In the genomic region with DNA sequence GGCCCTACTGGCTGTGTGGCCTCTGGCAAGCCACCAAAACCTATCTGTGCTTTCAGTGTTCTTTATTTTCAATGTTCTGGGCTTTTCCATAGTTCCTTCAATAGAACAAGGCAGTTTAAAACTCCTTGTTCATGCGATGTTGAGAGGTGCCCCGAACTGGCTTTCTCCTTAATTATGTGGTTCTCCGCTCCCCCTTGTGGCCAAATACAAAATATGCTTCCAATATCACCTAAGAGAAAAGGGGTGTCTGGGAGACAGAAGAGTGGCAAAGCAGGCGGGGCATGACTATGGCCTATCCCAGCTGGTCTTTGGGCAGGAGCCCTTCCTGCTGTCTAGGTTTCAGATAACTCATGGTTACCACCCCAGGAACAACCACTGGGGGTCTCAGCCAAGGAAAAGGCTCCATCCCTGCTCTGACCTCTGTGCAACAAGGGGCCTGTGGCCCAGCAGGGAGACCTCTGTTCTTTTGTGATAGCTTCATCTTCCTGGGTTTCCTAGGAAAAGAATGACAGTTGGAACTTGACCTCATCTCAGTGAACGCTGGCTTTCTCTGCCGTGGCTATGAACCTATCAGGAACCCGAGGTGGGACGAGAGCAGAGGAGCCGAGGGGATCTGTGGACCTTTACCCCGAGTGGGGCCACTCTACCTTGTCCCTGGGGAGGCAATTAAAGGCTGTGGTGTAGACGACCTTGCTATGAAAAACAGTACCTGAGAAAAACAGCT, we compare ENCODE assay signal across 8 mouse cellular contexts. TPM values are rescaled to one million over a fixed set of nuclear protein-coding genes. Genes with fewer than 3 reads are reported as not detected.
DNase-seq lines count a peak whose midpoint lies in the region; ATAC-seq and TF ChIP-seq lines count a peak whose summit lies in the region.
"Had no signal": no experiment of that assay in that cellular context is flagged by ENCODE, and none has a peak within 500 bp of the region (broad histone marks: within the 10 kb centered on the region; RNA-seq: fewer than 3 reads in every experiment).

No protein-coding gene starts in this region.

- no peak overlapping the region for H3K4me2 ChIP-seq in kidney, postnatal 0 days (ENCODE audit: low read length)
- H3K4me2 ChIP-seq in kidney, embryonic 15.5 days: no peak overlapping the region
- no peak overlapping the region for H3K4me2 ChIP-seq in CH12.LX (ENCODE audit: insufficient read depth, low read depth, poor library complexity, severe bottlenecking)
- no peak overlapping the region for H3K4me2 ChIP-seq in intestine, embryonic 16.5 days (ENCODE audit: low read depth, low read length)

- no peak for TF ChIP-seq EP300 in CH12.LX (IDR thresholded peaks at IDR 0.05; ENCODE audit: low read length)

- H3K9ac ChIP-seq in kidney, postnatal 0 days (ENCODE audit: low read depth, low read length): no peak overlapping the region
- H3K9ac ChIP-seq in kidney, embryonic 15.5 days: no peak overlapping the region
- H3K9ac ChIP-seq in CH12.LX (ENCODE audit: insufficient read depth, low read depth): no peak overlapping the region
- H3K9ac ChIP-seq in intestine, embryonic 16.5 days (ENCODE audit: low read depth, low read length): no peak overlapping the region

- dilution Hi-C loops in CH12.LX (cut with MboI; ENCODE audit: extremely low pct_ligation_motif_present, extremely low pct_unique_long_range_greater_than_20kb, low sequenced_read_pairs): no loop called here

- no peaks in the 10 kb centered on the region for H3K9me3 ChIP-seq in kidney, postnatal 0 days (replicated peaks; ENCODE audit: low read length)
- no peaks in the 10 kb centered on the region for H3K9me3 ChIP-seq in kidney, embryonic 15.5 days (replicated peaks)
- H3K9me3 ChIP-seq in CH12.LX (replicated peaks; ENCODE audit: low read length): no peaks in the 10 kb centered on the region
- H3K9me3 ChIP-seq in intestine, embryonic 16.5 days (ENCODE audit: control insufficient read depth, low read length): no peaks in the 10 kb centered on the region

- no peaks in the 10 kb centered on the region for H3K27me3 ChIP-seq in kidney, postnatal 0 days (ENCODE audit: insufficient read depth, low read length)
- no peaks in the 10 kb centered on the region for H3K27me3 ChIP-seq in kidney, embryonic 15.5 days
- peaks cover 7% of the 10 kb centered on the region for H3K27me3 ChIP-seq in CH12.LX (replicated peaks)
- H3K27me3 ChIP-seq in intestine, embryonic 16.5 days (replicated peaks; ENCODE audit: control insufficient read depth, insufficient read depth, low read length): no peaks in the 10 kb centered on the region

- no peak overlapping the region for H3K27ac ChIP-seq in kidney, postnatal 0 days
- no peak overlapping the region for H3K27ac ChIP-seq in kidney, embryonic 15.5 days
- H3K27ac ChIP-seq in CH12.LX (ENCODE audit: insufficient read depth, low read depth): no peak overlapping the region
- H3K27ac ChIP-seq in intestine, embryonic 16.5 days (ENCODE audit: low read length): no peak overlapping the region
- H3K27ac ChIP-seq: macrophage had no signal

- no peak for ATAC-seq in kidney, postnatal 0 days (replicated peaks; ENCODE audit: low FRiP score, low read depth)
- ATAC-seq in kidney, embryonic 15.5 days (replicated peaks; ENCODE audit: low FRiP score): no peak
- ATAC-seq in intestine, embryonic 16.5 days: peak; percentile 72

- peak; percentile 68 for TF ChIP-seq CTCF in kidney, postnatal 0 days (IDR thresholded peaks at IDR 0.05; ENCODE audit: low read depth)
- peak; percentile 10 to 71; a peak in 3 of 4 replicates for TF ChIP-seq CTCF in CH12.LX (conservative IDR thresholded peaks at IDR 0.05 in 1 of 2, IDR thresholded peaks at IDR 0.05 in 1 of 2; ENCODE audit: low read depth in 2 of 2, low read length in 2 of 2)

- TF ChIP-seq RAD21 in CH12.LX (IDR thresholded peaks at IDR 0.05; ENCODE audit: low read depth, low read length): peak; percentile 64

- no peak overlapping the region for H3K4me3 ChIP-seq in kidney, postnatal 0 days (replicated peaks; ENCODE audit: low read depth, low read length)
- H3K4me3 ChIP-seq in kidney, embryonic 15.5 days (replicated peaks): no peak overlapping the region
- H3K4me3 ChIP-seq in CH12.LX (replicated peaks in 1 of 3; ENCODE audit: low read depth in 2 of 3, low read length in 2 of 3, poor library complexity in 1 of 3): no peak overlapping the region
- H3K4me3 ChIP-seq in intestine, embryonic 16.5 days (ENCODE audit: low read length): no peak overlapping the region

- peak; percentile 76 for DNase-seq in kidney, postnatal 0 days (ENCODE audit: low spot score)
- DNase-seq in CH12.LX (ENCODE audit: extremely low read depth) (peak; percentile 65), R1 (ENCODE audit: low read depth, low spot score) (peak; percentile 72)
- peak; percentile 21 for DNase-seq in thymus, postnatal 25 days
- no peak for DNase-seq in spleen, postnatal 36 days (ENCODE audit: low spot score in 2 of 2)

- 56% methylated on average over 11 of the region's 11 CpGs for WGBS in kidney, postnatal 0 days
- WGBS in kidney, embryonic 15.5 days: 65% methylated on average over 11 of the region's 11 CpGs
- 61% methylated on average over 11 of the region's 11 CpGs for WGBS in intestine, embryonic 16.5 days

- no peaks in the 10 kb centered on the region for H3K36me3 ChIP-seq in kidney, postnatal 0 days (ENCODE audit: insufficient read depth, low read length)
- H3K36me3 ChIP-seq in kidney, embryonic 15.5 days: no peaks in the 10 kb centered on the region
- H3K36me3 ChIP-seq in CH12.LX (replicated peaks in 1 of 2; ENCODE audit: control insufficient read depth in 1 of 2, insufficient read depth in 1 of 2, low read length in 1 of 2): no peaks in the 10 kb centered on the region
- no peaks in the 10 kb centered on the region for H3K36me3 ChIP-seq in intestine, embryonic 16.5 days (ENCODE audit: control insufficient read depth, insufficient read depth, low read length)

- in situ Hi-C loops in CH12.LX (cut with MboI; ENCODE audit: low pct_ligation_motif_present, low pct_unique_long_range_greater_than_20kb, low sequenced_read_pairs): loop anchor here (25.0 kb wide), 1 partner anchor 285 kb away; no protein-coding TSS in a partner anchor

- TF ChIP-seq POLR2A in CH12.LX (IDR thresholded peaks at IDR 0.05; ENCODE audit: low read depth, low read length): no peak

- H3K79me2 ChIP-seq in CH12.LX (replicated peaks; ENCODE audit: control insufficient read depth, extremely low read depth, insufficient read depth, poor library complexity, severe bottlenecking): no peaks in the 10 kb centered on the region

- no peaks in the 10 kb centered on the region for H3K4me1 ChIP-seq in kidney, postnatal 0 days (replicated peaks; ENCODE audit: insufficient read depth, low read length)
- H3K4me1 ChIP-seq in kidney, embryonic 15.5 days: no peaks in the 10 kb centered on the region
- H3K4me1 ChIP-seq in CH12.LX (ENCODE audit: control insufficient read depth in 1 of 2, insufficient read depth in 2 of 2): no peaks in the 10 kb centered on the region
- H3K4me1 ChIP-seq in intestine, embryonic 16.5 days (ENCODE audit: control insufficient read depth, insufficient read depth, low read length): no peaks in the 10 kb centered on the region

TF ChIP-seq in CH12.LX, 34 proteins besides CTCF, POLR2A, EP300 and RAD21:
- no peak for TF ChIP-seq ZC3H11A (IDR thresholded peaks at IDR 0.05; ENCODE audit: low read depth, low read length)
- peak; percentile 50; the same call in 1 of the 2 replicates for TF ChIP-seq SMC3 (IDR thresholded peaks at IDR 0.05; ENCODE audit: low read depth, low read length)
TF ChIP-seq in CH12.LX: peak in this region for 1.

RNA-seq across cellular contexts. Expression of a gene that starts 7.5 kb away (rescaled TPM):
- not detected in 2 replicates for polyA plus RNA-seq in kidney, postnatal 0 days (2015; fragmentation: Nextera tagmentation; extraction: Ambion mirVana)
- polyA plus RNA-seq in kidney, embryonic 15.5 days (2015; fragmentation: Nextera tagmentation; extraction: Ambion mirVana): 0.10 TPM in 1 of 2 replicates, not detected in the other
- total RNA-seq in CH12.LX (2012; rRNA removed) (not detected in 2 replicates), CH12.LX (2014; rRNA removed) (not detected in 2 replicates)
- not detected in 2 replicates for polyA plus RNA-seq in CH12.LX (2012; ENCODE audit: insufficient read length, low read depth)
- polyA plus RNA-seq in intestine, embryonic 16.5 days (2015; fragmentation: Nextera tagmentation; extraction: Ambion mirVana): 2.2 and 3.7 TPM in 2 replicates
- polyA plus RNA-seq: macrophage had no signal

RNA-seq across cellular contexts. Expression of a gene that starts 41.3 kb away (rescaled TPM):
- 13.8 and 15.1 TPM in 2 replicates for polyA plus RNA-seq in kidney, postnatal 0 days (2015; fragmentation: Nextera tagmentation; extraction: Ambion mirVana)
- polyA plus RNA-seq in kidney, embryonic 15.5 days (2015; fragmentation: Nextera tagmentation; extraction: Ambion mirVana): 12.7 and 16.9 TPM in 2 replicates
- total RNA-seq in CH12.LX (2012; rRNA removed): 5.3 and 5.4 TPM in 2 replicates
- total RNA-seq in CH12.LX (2014; rRNA removed): 1.6 and 2.3 TPM in 2 replicates
- polyA plus RNA-seq in CH12.LX (2012; ENCODE audit: insufficient read length, low read depth): 18.0 and 23.7 TPM in 2 replicates
- 11.3 and 13.7 TPM in 2 replicates for polyA plus RNA-seq in intestine, embryonic 16.5 days (2015; fragmentation: Nextera tagmentation; extraction: Ambion mirVana)

Comparison
In these comparisons a context has a peak if more than half of its experiments do, and no peak if none do; other contexts are left out.
1. DNase-seq: peak in kidney, postnatal 0 days (single experiment), CH12.LX (single experiment), R1 (single experiment) and thymus, postnatal 25 days (single experiment); none in spleen, postnatal 36 days (0 of 2).